Mouse (Mus musculus) thymus, adult 18-20 months (tissue): ENCODE results near the gene Ccdc126.
A peak's percentile ranks its signal among the peaks of the same experiment; 100 is the strongest.
"Not testable (repeated sequence)": the region's sequence is repeated elsewhere in the genome, so short reads cannot be mapped to it uniquely, and the experiment has no call there.

Experiments used
- DNase-seq, 2 experiments: peaks; one replicate each; pipeline ENCODE4 v3.0.0; 2022; ENCODE audit warnings: mixed read lengths in 2 of 2

The Ccdc126 gene

GRCm38 (mm10) chr6:49318966-49319594 lies at the start of gene Ccdc126:
Gene Ccdc126, plus strand, starts transcription at chr6:49319274.
- peak; percentile 99 for DNase-seq

- DNase-seq = no peak
Measured at GRCm38 (mm10) chr6:49269923-49270322, 49.2 kb upstream of the Ccdc126 start.

GRCm38 (mm10) chr6:49271815-49272214 lies 47.3 kb upstream of the Ccdc126 start:
- no peak for DNase-seq

GRCm38 (mm10) chr6:49272863-49273262 lies 46.2 kb upstream of the Ccdc126 start:
- no peak for DNase-seq

GRCm38 (mm10) chr6:49273934-49274333 lies 45.1 kb upstream of the Ccdc126 start:
- DNase-seq = no peak

GRCm38 (mm10) chr6:49274416-49275091 lies 44.5 kb upstream of the Ccdc126 start:
- no peak for DNase-seq

GRCm38 (mm10) chr6:49275296-49275695 lies 43.8 kb upstream of the Ccdc126 start:
- no peak for DNase-seq

GRCm38 (mm10) chr6:49280942-49281341 lies 38.1 kb upstream of the Ccdc126 start:
- DNase-seq = no peak

GRCm38 (mm10) chr6:49282122-49282521 lies 37.0 kb upstream of the Ccdc126 start:
- DNase-seq = no peak

GRCm38 (mm10) chr6:49298286-49298685 lies 20.8 kb upstream of the Ccdc126 start:
- DNase-seq = no peak

GRCm38 (mm10) chr6:49314821-49315220 lies 4.3 kb upstream of the Ccdc126 start:
- DNase-seq = not testable (repeated sequence)

- no peak for DNase-seq
Measured at GRCm38 (mm10) chr6:49319595-49320315, 681 bp downstream of the Ccdc126 start.

- DNase-seq = no peak
Measured at GRCm38 (mm10) chr6:49321341-49321740, 2.3 kb downstream of the Ccdc126 start.

- no peak for DNase-seq
Measured at GRCm38 (mm10) chr6:49322056-49322455, 3.0 kb downstream of the Ccdc126 start.

GRCm38 (mm10) chr6:49322986-49323385 lies 3.9 kb downstream of the Ccdc126 start:
- DNase-seq = no peak

GRCm38 (mm10) chr6:49324528-49324927 lies 5.5 kb downstream of the Ccdc126 start:
- no peak for DNase-seq

GRCm38 (mm10) chr6:49325294-49325693 lies 6.2 kb downstream of the Ccdc126 start:
- no peak for DNase-seq

GRCm38 (mm10) chr6:49326846-49327245 lies 7.8 kb downstream of the Ccdc126 start:
- DNase-seq = no peak

- no peak for DNase-seq
Measured at GRCm38 (mm10) chr6:49331369-49332059, 12.4 kb downstream of the Ccdc126 start.

GRCm38 (mm10) chr6:49332060-49332370 lies 12.9 kb downstream of the Ccdc126 start:
- DNase-seq = no peak

GRCm38 (mm10) chr6:49338566-49338965 lies 19.5 kb downstream of the Ccdc126 start:
- DNase-seq = no peak

GRCm38 (mm10) chr6:49339145-49339544 lies 20.1 kb downstream of the Ccdc126 start:
- DNase-seq = no peak

- DNase-seq = no peak
Measured at GRCm38 (mm10) chr6:49343737-49344469, 24.8 kb downstream of the Ccdc126 start.
